Mouse (Mus musculus) kidney, postnatal 36 days (tissue): ENCODE results near the gene Rps19bp1.

Source experiments
- DNase-seq, 2 experiments: peaks; one replicate each; pipeline ENCODE4 v3.0.0; 2021 to 2022; ENCODE audit warnings: mixed read lengths in 2 of 2

The Rps19bp1 gene

DNA sequence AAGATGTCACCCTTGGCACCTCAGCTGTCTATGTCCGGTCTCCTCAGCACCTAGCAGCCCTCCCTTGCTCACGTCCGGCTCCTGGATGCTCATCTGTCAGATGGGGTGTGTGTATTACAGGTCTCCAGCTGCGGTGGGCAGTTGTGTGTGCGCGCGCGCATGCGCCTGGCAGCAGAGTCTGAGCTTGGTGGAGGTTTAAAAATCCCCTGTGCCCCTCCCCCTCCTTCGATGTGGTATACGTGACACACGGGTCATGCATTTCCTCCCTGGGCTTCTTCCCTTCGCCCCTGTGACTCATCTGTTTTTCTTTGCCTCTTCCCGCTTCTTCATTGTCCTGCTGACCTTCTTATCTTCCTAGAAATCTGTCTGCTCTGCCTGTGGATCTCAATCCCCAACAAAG, 44.9 kb downstream of the Rps19bp1 start:
- peak in 1 of 2 experiments; percentile 21 for DNase-seq

DNA sequence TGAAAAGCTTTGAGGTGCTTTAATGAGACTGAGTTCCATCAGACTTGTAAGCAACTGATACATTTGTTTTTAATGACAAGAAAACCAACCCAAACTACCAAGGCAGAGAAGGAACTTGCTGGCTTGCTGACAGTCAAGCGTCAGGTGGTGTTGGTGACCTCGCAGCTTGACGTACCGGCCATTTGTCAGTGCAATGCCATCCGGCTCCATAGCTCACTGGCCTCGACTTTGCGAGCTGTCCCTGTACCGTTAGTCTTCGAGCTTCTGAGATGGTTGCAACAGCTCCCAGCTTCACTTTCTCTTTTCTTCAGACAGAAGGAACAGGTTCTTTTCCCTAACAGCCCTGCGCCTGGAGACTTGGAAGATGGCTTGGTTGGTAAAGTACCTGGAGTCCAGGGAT, 46.6 kb downstream of the Rps19bp1 start:
- DNase-seq, result no peak

DNA sequence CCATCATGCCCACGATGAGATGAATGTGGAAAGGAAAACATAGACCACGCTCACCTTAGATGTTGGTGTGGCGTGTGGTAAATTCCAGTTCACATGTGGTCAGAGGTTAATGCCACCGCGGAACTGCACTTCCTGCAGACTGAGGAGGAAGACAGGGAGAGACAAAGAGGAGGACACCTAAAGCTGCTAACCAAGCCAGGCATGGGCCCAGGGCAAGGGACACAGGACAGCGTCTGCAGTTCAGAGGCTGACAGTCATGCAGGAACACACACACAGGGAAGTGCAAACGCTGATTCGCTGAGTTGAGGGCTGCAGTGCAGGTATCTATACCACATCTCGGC, 47.7 kb downstream of the Rps19bp1 start:
- no peak for DNase-seq

DNA sequence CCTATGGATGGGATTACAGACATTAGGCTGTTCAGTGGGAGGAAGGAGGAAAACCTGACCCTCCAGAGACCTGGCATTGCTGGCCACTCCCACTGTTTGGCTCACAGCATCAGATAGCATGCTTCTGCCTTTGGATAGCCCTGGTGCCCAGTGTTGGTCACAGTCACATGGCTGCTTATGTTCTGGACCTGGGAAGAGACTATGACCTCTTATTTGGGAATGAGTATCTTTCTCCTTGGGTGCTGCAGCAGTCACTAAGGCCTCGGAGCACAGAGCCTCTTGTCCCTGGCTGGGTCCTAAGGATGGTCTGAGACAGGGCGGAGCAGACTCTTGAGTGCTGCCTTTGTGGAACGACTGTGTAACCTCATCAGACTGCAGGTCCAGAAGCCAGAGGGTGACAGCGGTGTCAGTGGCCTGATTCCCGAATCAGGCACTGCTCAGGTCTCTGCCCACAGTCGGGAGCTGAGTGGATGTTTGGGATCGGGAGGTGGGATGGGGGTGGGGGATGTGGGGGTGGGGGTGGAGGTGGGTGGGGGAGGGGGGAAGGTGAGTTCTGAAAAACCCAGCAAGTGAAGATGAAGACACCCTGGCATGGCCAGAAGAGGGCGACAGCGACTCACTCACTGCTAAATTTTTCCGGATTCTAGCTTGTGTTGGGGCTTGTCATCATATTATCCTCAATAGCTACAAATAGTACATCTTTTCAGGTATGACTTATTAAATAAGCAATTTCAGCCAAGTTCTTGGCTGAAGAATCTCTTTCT, 48.2 kb downstream of the Rps19bp1 start:
- DNase-seq, result peak in 1 of 2 experiments; percentile 68

DNA sequence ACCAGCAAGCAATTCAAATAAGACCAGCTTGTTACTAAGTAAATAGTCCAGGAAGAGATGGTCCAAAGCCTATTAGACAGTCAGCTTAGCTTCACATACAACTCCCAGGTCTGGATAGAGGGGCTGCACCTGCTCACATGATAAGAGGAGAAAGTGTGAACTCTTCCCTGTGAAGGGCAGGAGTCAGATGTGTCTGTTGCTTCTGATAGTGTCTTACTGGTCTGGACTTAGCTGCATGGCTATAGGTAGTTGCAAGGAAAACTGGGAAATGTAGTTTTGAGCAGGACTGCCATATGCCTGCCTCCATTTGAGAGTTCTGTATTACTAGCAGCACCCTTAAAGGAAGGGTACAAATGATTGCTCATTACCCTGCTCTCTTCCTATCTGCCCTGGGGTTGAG, 50.4 kb downstream of the Rps19bp1 start:
- DNase-seq, result no peak
